Mouse (Mus musculus) spleen, postnatal 14 days (tissue): Measurements from ENCODE around the gene Enpp5.
A peak's percentile ranks its signal among the peaks of the same experiment; 100 is the strongest.

ENCODE experiments used
- DNase-seq, 2 experiments: peaks; one replicate each; pipeline ENCODE4 v3.0.0; 2021 to 2022; ENCODE audit warnings: low spot score in 2 of 2

Gene Enpp5

DNA sequence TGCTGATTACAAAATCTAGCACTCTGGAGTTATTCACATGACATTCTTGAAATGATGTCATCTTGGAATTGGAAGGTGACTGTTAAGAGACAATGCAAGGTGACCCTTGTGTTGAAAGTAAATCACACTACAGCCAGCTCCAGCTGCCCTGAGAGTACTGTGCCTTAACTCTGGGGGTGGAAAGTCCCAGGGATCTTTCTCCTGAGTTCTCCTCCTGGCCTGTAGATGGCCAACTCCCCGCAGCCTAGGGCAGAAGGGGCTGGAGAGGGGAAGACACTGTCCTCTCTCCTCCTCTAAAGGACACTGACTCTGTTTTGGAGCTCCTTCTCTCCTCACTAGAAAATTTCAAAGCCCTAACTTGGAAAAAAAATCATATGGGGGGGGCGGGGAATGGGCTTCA lies 12.9 kb downstream of the Enpp5 start:
- no peak for DNase-seq

- DNase-seq = no peak
These were observed 21.9 kb downstream of the Enpp5 start for GRCm38 (mm10) chr17:44100486-44100885.

DNA sequence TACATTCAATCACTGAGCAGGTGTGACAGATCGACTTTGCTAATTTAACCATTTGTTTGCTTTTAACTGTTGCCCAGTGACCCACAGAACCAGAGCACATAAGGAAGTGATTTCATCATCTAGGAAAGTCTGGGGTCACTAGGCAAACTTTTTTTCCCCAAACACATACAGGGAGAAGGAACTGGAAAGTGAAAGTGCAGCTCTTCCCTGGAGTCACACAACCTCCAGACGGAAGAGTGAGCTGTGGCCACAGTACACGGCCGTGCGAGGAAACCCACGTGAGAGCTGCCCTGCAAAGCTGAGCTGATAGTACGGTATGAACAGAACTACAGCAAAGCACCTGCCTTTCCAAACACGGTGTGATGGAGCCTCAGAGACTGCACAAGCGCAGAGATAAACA lies 22.3 kb downstream of the Enpp5 start:
- no peak for DNase-seq

DNA sequence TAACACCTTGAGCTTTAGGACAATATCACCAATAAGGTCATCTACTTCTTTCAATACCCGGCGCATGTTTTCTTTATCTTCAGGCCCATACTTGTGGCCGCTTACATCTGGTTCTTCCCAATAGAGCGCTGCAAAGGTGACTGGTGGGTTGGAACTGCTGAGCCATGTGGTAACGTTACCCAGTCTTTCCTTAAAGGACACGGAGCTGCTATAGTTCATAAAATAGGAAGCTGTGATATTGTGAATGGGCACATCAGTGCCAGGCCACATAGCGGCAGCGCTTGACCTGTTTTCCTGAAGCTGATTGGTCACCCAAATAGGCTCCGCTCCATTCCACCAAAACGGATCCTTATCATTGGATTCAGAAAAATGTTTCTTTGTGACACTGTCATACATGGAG lies 23.3 kb downstream of the Enpp5 start:
- DNase-seq = no peak

DNA sequence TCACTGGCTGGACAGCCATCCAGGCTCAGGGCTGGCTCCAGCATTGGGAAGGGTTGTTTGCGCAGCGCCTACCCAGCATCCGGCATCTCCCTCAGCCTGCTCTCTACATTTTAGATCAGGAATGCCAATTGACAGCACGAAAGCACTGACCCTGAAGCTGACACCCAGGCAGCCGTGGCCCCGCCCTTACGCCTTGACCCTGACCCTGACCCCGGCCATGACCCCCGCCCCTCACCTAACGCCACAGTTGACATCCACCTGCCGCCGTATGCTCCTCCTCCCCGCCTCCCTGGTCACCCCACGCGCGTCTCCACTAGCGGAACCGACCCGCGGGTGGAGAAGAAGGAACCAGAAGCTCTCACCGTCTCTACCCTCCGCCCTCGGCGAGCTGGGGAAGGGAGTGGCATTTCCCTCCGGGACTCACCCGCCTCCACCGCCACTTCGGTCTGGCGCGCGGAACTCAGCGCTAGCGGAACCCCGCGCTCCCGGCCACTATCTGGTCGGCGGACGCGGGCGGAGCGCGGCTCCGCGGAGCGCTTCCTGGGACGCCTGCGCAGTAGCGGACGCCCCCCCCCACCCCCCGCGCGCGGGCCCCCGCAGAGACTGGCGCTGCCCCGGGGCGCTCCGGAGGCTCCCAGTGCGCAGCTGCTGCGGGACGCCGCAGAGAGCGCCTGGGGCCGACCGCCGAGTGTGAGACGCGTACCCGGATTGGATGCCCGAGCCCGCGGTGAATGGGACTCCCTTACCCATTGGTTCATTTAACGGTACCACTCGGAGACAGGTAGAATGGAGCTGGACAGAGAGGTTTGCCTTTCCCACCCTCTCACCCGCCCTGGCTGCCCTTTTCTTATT lies 26.9 kb downstream of the Enpp5 start, which contains the start of gene Enpp4:
TSS of gene Enpp4 (minus strand) at position 523 of the 852 bp plus-strand sequence.
- DNase-seq = peak; percentile 67 to 68

DNA sequence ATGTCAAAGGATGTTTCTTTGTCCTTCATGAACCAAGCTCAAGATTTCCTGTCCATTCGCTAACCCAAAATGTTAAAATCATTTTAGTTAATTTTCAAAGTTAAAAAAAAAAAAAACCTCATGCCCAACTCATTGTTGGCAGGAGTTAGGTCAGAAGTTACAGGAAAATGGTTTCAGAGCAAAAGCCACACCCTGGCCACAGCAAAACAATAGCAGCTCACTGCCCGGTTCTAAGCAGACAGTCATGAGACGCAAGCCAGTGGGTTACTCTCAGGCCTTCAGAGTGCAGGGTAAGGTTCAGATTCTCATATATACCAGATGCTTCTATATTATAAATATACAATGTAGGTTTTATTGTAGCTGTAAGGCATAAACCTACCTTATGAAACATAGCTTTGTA lies 29.7 kb downstream of the Enpp5 start:
- DNase-seq = no peak

DNA sequence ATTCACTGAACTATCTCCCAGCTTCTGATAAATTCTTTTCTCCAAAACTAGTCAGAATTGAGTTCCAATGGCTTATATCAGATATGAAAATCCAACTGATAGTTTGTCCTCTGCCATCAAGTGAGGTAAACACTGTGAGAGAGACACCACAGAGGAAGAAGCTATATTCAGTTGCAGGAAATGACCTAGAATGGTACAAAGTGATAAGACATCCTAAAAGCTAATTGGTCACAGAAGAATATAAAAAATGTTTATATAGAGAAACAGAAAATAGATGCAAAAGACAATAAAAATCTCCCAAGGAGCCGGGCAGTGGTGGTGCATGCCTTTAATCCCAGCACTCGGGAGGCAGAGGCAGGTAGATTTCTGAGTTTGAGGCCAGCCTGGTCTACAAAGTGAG lies 38.0 kb downstream of the Enpp5 start:
- DNase-seq = no peak

DNA sequence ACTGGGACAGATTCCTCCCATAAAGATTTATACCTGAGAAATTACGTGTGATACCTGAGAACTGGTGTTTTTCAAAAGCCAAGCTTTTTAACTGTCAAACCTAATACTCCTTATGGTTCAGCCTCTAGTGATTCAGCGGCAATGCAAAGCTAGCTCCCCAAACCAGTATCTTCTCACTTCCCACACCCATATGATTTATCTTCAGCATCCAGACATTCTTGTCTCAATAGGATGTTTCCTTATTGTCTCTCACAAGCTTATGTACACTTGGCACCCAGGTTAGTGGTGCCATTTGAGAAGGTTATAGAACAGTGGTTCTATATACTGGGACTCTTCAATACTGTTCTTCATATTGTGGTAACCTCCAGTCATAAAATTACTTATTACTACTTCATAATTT lies 39.1 kb downstream of the Enpp5 start:
- DNase-seq = no peak

DNA sequence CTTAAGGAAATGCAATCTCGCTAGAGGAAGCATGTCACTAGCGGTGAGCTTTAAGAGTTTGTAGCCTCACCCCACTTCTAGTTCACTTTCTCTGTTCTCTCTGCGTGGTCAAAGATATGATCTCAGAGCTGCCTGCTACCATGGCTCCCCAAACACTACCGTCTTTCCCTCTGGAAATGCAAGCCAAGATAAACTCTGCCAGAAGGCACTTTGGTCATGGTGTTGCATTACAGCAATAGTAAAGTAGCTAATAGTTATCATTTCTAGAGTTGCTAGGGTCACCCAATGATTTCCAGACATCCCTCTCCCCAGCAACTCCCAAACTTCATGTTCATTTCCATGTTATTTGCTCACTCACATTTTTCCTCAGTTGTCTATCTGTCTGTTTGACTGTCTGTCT lies 39.6 kb downstream of the Enpp5 start:
- DNase-seq = no peak

GRCm38 (mm10) chr17:44121366-44122100 lies 42.9 kb downstream of the Enpp5 start:
- no peak for DNase-seq

- DNase-seq = no peak
These were observed 50.6 kb downstream of the Enpp5 start for GRCm38 (mm10) chr17:44129092-44129750.

DNA sequence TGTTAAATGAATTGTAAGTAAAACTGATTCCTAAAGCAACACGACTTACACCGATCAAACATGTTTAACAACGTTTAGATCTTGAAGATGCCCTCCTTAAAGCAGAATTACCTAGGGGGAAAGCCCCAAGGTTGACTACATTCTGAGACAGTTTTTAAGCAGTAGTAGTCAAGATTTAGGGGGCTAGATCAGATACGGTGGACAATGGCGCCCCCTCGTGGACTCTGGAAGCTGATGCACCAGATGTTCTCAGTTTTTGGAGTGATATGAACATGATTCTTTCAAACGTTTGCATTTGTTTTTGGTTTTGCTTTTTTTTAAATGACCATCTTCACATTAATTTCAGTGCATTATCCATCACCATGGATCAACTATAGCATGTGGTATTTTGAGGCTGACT lies 51.8 kb downstream of the Enpp5 start:
- DNase-seq = peak; percentile 36 to 60

GRCm38 (mm10) chr17:44134106-44134505 lies 55.5 kb downstream of the Enpp5 start:
- DNase-seq = no peak

GRCm38 (mm10) chr17:44134545-44134944 lies 55.9 kb downstream of the Enpp5 start:
- DNase-seq = no peak

GRCm38 (mm10) chr17:44136018-44136417 lies 57.4 kb downstream of the Enpp5 start:
- DNase-seq = no peak
